Mouse (Mus musculus) liver, adult 2 months (tissue): ENCODE data around the gene Khk. TPM values are rescaled to one million over a fixed set of nuclear protein-coding genes. Genes with fewer than 3 reads are reported as not detected.

Source experiments
- DNase-seq: peaks from one replicate; pipeline ENCODE4 v3.0.0-alpha.2; 2011; ENCODE audit warnings: low read depth, low spot score; ENCODE audit errors: extremely low read depth
- H3K27ac ChIP-seq: fragments of 200-500 bp; replicated peaks from 2 replicates; pipeline ENCODE4 v1.5.1; 2012; ENCODE audit warnings: low read depth, mild to moderate bottlenecking, control low read depth, inconsistent platforms, low read length; ENCODE audit not compliant: insufficient read depth
- H3K27me3 ChIP-seq: fragments of 200-500 bp; 2 replicates; pipeline ENCODE4 v1.6.1; 2012; ENCODE audit warnings: mild to moderate bottlenecking, moderate library complexity, low read length, inconsistent platforms; ENCODE audit not compliant: control insufficient read depth, insufficient read depth
- H3K36me3 ChIP-seq: fragments of 200-500 bp; 2 replicates; pipeline ENCODE4 v1.6.1; 2012; ENCODE audit warnings: low read length, inconsistent platforms; ENCODE audit not compliant: control insufficient read depth, insufficient read depth
- H3K4me1 ChIP-seq: fragments of 200-500 bp; 2 replicates; pipeline ENCODE4 v1.6.1; 2011; ENCODE audit warnings: low read length; ENCODE audit not compliant: control insufficient read depth, insufficient read depth
- H3K4me3 ChIP-seq: fragments of 200-500 bp; 2 replicates; pipeline ENCODE4 v1.5.1; 2011; ENCODE audit warnings: low read depth, mild to moderate bottlenecking, control low read depth, low read length, moderate library complexity; ENCODE audit not compliant: insufficient read depth
- H3K79me2 ChIP-seq: fragments of 200-500 bp; 2 replicates; pipeline ENCODE4 v1.6.1; 2012; ENCODE audit warnings: inconsistent platforms, mild to moderate bottlenecking, low read length, moderate library complexity; ENCODE audit not compliant: control insufficient read depth, insufficient read depth
- H3K9ac ChIP-seq: fragments of 200-500 bp; 2 replicates; pipeline ENCODE4 v1.6.1; 2012; ENCODE audit warnings: low read depth, mild to moderate bottlenecking, control low read depth, inconsistent platforms, low read length
- CTCF ChIP-seq: fragments of 200-500 bp; IDR thresholded peaks from 2 replicates; pipeline ENCODE4 v1.5.1; 2011; ENCODE audit warnings: low read depth, low read length, control low read depth
- POLR2A ChIP-seq: fragments of 200-500 bp; IDR thresholded peaks from 2 replicates; pipeline ENCODE4 v1.6.1; 2011; ENCODE audit warnings: low read length, control low read depth; ENCODE audit not compliant: insufficient read depth; ENCODE audit errors: extremely low read depth
- WGBS: fragments of 180-500 bp; shearing (Covaris S2); methylation state at CpG from one replicate; pipeline ENCODE4 v1.1.7; 2018; 5-methylcytosine and 5-hydroxymethylcytosine counted together
- polyA plus RNA-seq: library from polyadenylated mRNA; depleted of rRNA; stranded (reverse); fragments of >200 nt; gene quantifications from 2 replicates; pipeline ENCODE4 v1.2.3, GENCODE M21; 2012
- total RNA-seq: library from RNA; depleted of rRNA; stranded (reverse); fragments of >200 nt; gene quantifications from 2 replicates; pipeline ENCODE4 v1.2.3, GENCODE M21; 2014

The Khk gene
- total and polyA plus RNA-seq, 2 experiments = 405 to 735 TPM

GRCm38 (mm10) chr5:30918691-30919090 lies 2.5 kb upstream of the Khk start:
- Histone ChIP-seq H3K4me1 (peaks cover 15% of the 10 kb centered on the region), H3K27me3 (no peaks in the 10 kb centered on the region), H3K4me3 (no peak overlapping the region), H3K9ac (no peak overlapping the region), H3K36me3 (no peaks in the 10 kb centered on the region), H3K27ac (no peak overlapping the region), H3K79me2 (no peaks in the 10 kb centered on the region; the same call in 1 of the 2 replicates)
- DNase-seq = no peak
- WGBS = 94% methylated on average over 8 of the region's 8 CpGs
- TF ChIP-seq CTCF (no peak), POLR2A (no peak)

- peak; percentile 70 for DNase-seq
- Histone ChIP-seq H3K27me3 (no peaks in the 10 kb centered on the region), H3K4me3 (no peak overlapping the region), H3K36me3 (no peaks in the 10 kb centered on the region), H3K4me1 (peaks cover 26% of the 10 kb centered on the region), H3K27ac (peak overlapping the region; percentile 68), H3K9ac (peak overlapping the region; percentile 47; the same call in 1 of the 2 replicates), H3K79me2 (no peaks in the 10 kb centered on the region; the same call in 1 of the 2 replicates)
- WGBS = 43% methylated on average over 11 of the region's 11 CpGs
- TF ChIP-seq POLR2A = no peak
- TF ChIP-seq CTCF = no peak
Measured at GRCm38 (mm10) chr5:30919831-30920614, 1.2 kb upstream of the Khk start.

- Histone ChIP-seq H3K79me2 (no peaks in the 10 kb centered on the region; the same call in 1 of the 2 replicates), H3K27me3 (no peaks in the 10 kb centered on the region), H3K27ac (peak overlapping the region; percentile 68), H3K9ac (peak overlapping the region; percentile 47), H3K4me1 (peaks cover 25% of the 10 kb centered on the region), H3K36me3 (no peaks in the 10 kb centered on the region), H3K4me3 (peak overlapping the region; percentile 42; the same call in 1 of the 2 replicates)
- no peak for TF ChIP-seq POLR2A
- no peak for TF ChIP-seq CTCF
- peak; percentile 70 for DNase-seq
- 34% methylated on average over 19 of the region's 19 CpGs for WGBS
Measured at GRCm38 (mm10) chr5:30920621-30921020, 610 bp upstream of the Khk start.

- Histone ChIP-seq H3K79me2 (peaks cover 4% of the 10 kb centered on the region; the same call in 1 of the 2 replicates), H3K9ac (peak overlapping the region; percentile 85), H3K27ac (peak overlapping the region; percentile 83), H3K36me3 (peaks cover 8% of the 10 kb centered on the region; the same call in 1 of the 2 replicates), H3K4me3 (peak overlapping the region; percentile 65), H3K27me3 (no peaks in the 10 kb centered on the region), H3K4me1 (peaks cover 42% of the 10 kb centered on the region)
- 6% methylated on average over 10 of the region's 10 CpGs for WGBS
- TF ChIP-seq POLR2A = no peak
- no peak for TF ChIP-seq CTCF
- peak; percentile 56 for DNase-seq
Measured at GRCm38 (mm10) chr5:30922581-30923041, 1.4 kb downstream of the Khk start.

- Histone ChIP-seq H3K79me2 (peaks cover 4% of the 10 kb centered on the region; the same call in 1 of the 2 replicates), H3K4me1 (peaks cover 43% of the 10 kb centered on the region), H3K27ac (peak overlapping the region; percentile 83), H3K9ac (peak overlapping the region; percentile 85), H3K4me3 (peak overlapping the region; percentile 65), H3K36me3 (peaks cover 9% of the 10 kb centered on the region; the same call in 1 of the 2 replicates), H3K27me3 (no peaks in the 10 kb centered on the region)
- no peak for TF ChIP-seq POLR2A
- no peak for DNase-seq
- WGBS = 12% methylated on average over 6 of the region's 6 CpGs
Measured at GRCm38 (mm10) chr5:30923119-30923518, 1.9 kb downstream of the Khk start.

- TF ChIP-seq POLR2A = no peak
- no peak for TF ChIP-seq CTCF
- H3K4me3 ChIP-seq = peak overlapping the region; percentile 34
- peak overlapping the region; percentile 45 for H3K9ac ChIP-seq
- H3K4me1 ChIP-seq = peaks cover 43% of the 10 kb centered on the region
- H3K27me3 ChIP-seq = no peaks in the 10 kb centered on the region
- H3K36me3 ChIP-seq = peaks cover 23% of the 10 kb centered on the region; the same call in 1 of the 2 replicates
- H3K27ac ChIP-seq = peak overlapping the region; percentile 83
- 28% methylated on average over 8 of the region's 8 CpGs for WGBS
- peaks cover 4% of the 10 kb centered on the region; the same call in 1 of the 2 replicates for H3K79me2 ChIP-seq
- DNase-seq = peak; percentile 57
Measured at GRCm38 (mm10) chr5:30924614-30925013, 3.4 kb downstream of the Khk start.
